Mouse (Mus musculus) urinary bladder, postnatal 36 days (tissue): ENCODE data around the gene Apoa2.

Experiments used
- DNase-seq, 2 experiments: peaks; one replicate each; pipeline ENCODE4 v3.0.0; 2022; ENCODE audit warnings: low spot score in 2 of 2, mixed read lengths in 1 of 2

Apoa2 gene

GRCm38 (mm10) chr1:171260316-171260715 lies 35.5 kb downstream of the Apoa2 start:
- no peak for DNase-seq

GRCm38 (mm10) chr1:171262594-171263130 lies 37.8 kb downstream of the Apoa2 start:
- DNase-seq, result no peak

- no peak for DNase-seq
Measured at GRCm38 (mm10) chr1:171263185-171263611, 38.3 kb downstream of the Apoa2 start.

- no peak for DNase-seq
Measured at GRCm38 (mm10) chr1:171263666-171264461, 39.0 kb downstream of the Apoa2 start.

- no peak for DNase-seq
Measured at GRCm38 (mm10) chr1:171265971-171266744, 41.3 kb downstream of the Apoa2 start.

GRCm38 (mm10) chr1:171268341-171268740 lies 43.5 kb downstream of the Apoa2 start:
- no peak for DNase-seq

- DNase-seq, result peak; percentile 97
Measured at GRCm38 (mm10) chr1:171269848-171270572, 45.2 kb downstream of the Apoa2 start, which contains the start of gene B4galt3. TSS of gene B4galt3 (plus strand) at chr1:171270328.

GRCm38 (mm10) chr1:171270573-171270900 lies 45.7 kb downstream of the Apoa2 start:
- DNase-seq, result peak; percentile 55 to 63

- DNase-seq, result no peak
Measured at GRCm38 (mm10) chr1:171271196-171271595, 46.3 kb downstream of the Apoa2 start.

GRCm38 (mm10) chr1:171271622-171272021 lies 46.8 kb downstream of the Apoa2 start:
- DNase-seq, result no peak

- DNase-seq, result no peak
Measured at GRCm38 (mm10) chr1:171272086-171272485, 47.2 kb downstream of the Apoa2 start.

- DNase-seq, result no peak
Measured at GRCm38 (mm10) chr1:171274171-171274570, 49.3 kb downstream of the Apoa2 start.

- peak in 1 of 2 experiments; percentile 53 for DNase-seq
Measured at GRCm38 (mm10) chr1:171275144-171275734, 50.4 kb downstream of the Apoa2 start.
